Mouse (Mus musculus): ENCODE measurements around the gene Tmem117. TPM values are rescaled to one million over a fixed set of nuclear protein-coding genes. Genes with fewer than 3 reads are reported as not detected.

The Tmem117 gene
- polyA plus RNA-seq, 1 experiment, result 0.65 TPM

DNA sequence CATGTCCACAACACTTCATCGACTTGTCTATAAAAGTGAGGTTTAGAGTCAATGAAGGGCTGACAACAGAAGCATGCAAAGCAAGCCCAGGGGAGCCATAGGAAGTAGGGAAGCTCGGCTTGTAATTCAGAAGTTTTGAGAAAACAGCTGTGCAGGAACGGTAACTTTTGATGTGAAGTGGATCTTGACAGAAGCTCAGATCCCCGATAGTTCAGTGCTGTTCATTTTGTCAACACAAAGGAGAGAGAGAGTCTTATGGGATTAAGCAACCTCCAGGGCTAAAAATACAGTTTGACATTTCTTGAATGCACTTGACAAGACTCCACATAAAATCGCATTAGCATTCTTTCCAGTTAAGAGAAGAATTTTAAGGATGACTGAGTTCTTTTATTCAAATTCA, 265.1 kb downstream of the Tmem117 start:
- Histone ChIP-seq H3K36me3 (ENCODE audit: control insufficient read depth, insufficient read depth, low read length) (no peaks in the 10 kb centered on the region), H3K4me3 (ENCODE audit: control insufficient read depth, low read depth, low read length) (no peak overlapping the region)
- TF ChIP-seq POLR2A (IDR thresholded peaks at IDR 0.05; ENCODE audit: control insufficient read depth, low read depth, low read length) (no peak), CTCF (IDR thresholded peaks at IDR 0.05; ENCODE audit: control insufficient read depth, insufficient read depth, insufficient replicate concordance, low read depth, low read length) (no peak)

DNA sequence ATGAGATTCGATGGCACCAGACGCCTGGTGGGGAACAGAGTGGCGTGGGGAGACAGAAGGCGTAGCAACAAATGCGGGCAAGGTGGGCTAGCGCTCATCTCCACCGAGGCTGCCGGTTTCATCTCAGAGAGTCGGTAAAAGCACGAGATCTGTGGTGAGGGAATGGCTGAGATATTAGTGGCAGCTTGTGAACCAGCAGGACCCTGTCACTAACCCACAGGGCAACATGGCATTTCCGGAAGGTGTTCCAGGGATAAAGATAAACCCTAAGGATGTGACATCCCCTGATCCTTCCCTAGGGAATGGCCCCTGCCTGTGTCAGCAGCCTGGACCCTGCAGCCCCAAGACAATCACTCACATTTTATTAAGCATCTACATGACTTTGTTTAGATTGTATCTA, 266.6 kb downstream of the Tmem117 start:
- Histone ChIP-seq H3K4me1 (ENCODE audit: control insufficient read depth, insufficient read depth, low read length) (no peaks in the 10 kb centered on the region), H3K36me3 (ENCODE audit: control insufficient read depth, insufficient read depth, low read length) (no peaks in the 10 kb centered on the region), H3K4me3 (ENCODE audit: control insufficient read depth, low read depth, low read length) (no peak overlapping the region), H3K27me3 (ENCODE audit: control insufficient read depth, insufficient read depth, low read length) (no peaks in the 10 kb centered on the region), H3K27ac (ENCODE audit: control insufficient read depth, insufficient read depth, low read depth, low read length) (no peak overlapping the region)
- no peak for TF ChIP-seq POLR2A (IDR thresholded peaks at IDR 0.05; ENCODE audit: control insufficient read depth, low read depth, low read length)
- TF ChIP-seq CTCF (IDR thresholded peaks at IDR 0.05; ENCODE audit: control insufficient read depth, insufficient read depth, insufficient replicate concordance, low read depth, low read length), result no peak

More for the DNA sequence above, 265.1 kb downstream of the Tmem117 start:
- no peaks in the 10 kb centered on the region for H3K4me1 ChIP-seq (ENCODE audit: control insufficient read depth, insufficient read depth, low read length)
- no peak overlapping the region for H3K27ac ChIP-seq (ENCODE audit: control insufficient read depth, insufficient read depth, low read depth, low read length)
- no peaks in the 10 kb centered on the region for H3K27me3 ChIP-seq (ENCODE audit: control insufficient read depth, insufficient read depth, low read length)

DNA sequence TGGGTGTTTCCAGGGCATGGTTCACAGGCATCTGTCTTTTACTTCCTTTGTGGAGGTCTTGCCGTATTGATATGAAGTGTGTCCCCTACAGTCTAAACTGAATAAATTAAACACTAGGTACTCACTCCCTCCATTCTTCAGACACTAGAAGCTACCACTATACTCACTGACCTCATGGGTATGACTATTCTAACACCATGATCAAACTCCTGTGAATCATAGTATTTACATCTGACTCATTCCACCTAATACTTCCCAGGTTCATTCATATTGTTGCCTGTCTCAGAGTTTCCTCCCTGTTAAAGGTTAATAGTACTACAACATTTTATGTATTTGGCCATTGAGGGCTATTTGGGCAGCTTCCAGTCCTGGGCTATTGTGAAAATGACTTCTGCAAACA, 274.2 kb downstream of the Tmem117 start:
- no peak overlapping the region for H3K4me3 ChIP-seq (ENCODE audit: control insufficient read depth, low read depth, low read length)
- TF ChIP-seq CTCF (IDR thresholded peaks at IDR 0.05; ENCODE audit: control insufficient read depth, insufficient read depth, insufficient replicate concordance, low read depth, low read length) (no peak), POLR2A (IDR thresholded peaks at IDR 0.05; ENCODE audit: control insufficient read depth, low read depth, low read length) (no peak)
- H3K4me1 ChIP-seq (ENCODE audit: control insufficient read depth, insufficient read depth, low read length), result no peaks in the 10 kb centered on the region
- H3K27ac ChIP-seq (ENCODE audit: control insufficient read depth, insufficient read depth, low read depth, low read length), result no peak overlapping the region
- H3K36me3 ChIP-seq (ENCODE audit: control insufficient read depth, insufficient read depth, low read length), result no peaks in the 10 kb centered on the region
- H3K27me3 ChIP-seq (ENCODE audit: control insufficient read depth, insufficient read depth, low read length), result no peaks in the 10 kb centered on the region

DNA sequence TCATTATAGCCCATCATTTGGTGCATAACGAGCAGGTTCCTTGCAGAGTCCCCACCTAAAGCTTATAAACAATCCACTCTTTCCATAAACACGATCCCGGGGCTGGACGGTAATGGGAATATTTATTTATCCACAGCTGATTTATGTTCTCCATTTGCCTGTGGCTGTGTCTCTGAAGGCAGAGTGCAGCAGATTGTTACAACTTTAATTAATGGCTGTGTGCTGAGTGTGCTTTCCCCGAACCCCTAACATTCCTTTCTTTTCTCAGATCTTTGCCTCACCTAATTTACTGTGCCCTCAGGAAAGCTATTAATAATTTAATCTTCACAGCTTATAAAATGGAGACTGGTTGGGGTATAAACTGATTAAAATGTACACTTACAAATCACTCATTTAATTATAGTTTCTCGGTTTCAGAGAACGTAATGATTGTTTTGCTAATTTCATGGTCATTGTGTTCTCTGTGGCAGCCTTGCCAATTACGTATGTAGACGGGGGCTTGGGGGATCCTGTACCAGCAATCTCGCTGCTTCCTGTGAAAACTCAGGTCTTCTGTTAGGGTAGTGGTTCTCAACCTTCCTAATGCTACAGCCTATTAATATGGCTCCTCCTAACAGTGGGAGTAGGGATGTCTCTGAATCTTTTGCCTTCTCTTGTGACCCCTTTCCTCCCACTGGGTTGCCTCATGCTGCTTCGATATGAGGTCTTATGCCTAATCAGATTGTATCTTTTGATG, 275.8 kb downstream of the Tmem117 start:
- no peak overlapping the region for H3K27ac ChIP-seq (ENCODE audit: control insufficient read depth, insufficient read depth, low read depth, low read length)
- H3K4me3 ChIP-seq (ENCODE audit: control insufficient read depth, low read depth, low read length), result no peak overlapping the region
- no peaks in the 10 kb centered on the region for H3K4me1 ChIP-seq (ENCODE audit: control insufficient read depth, insufficient read depth, low read length)
- no peaks in the 10 kb centered on the region for H3K27me3 ChIP-seq (ENCODE audit: control insufficient read depth, insufficient read depth, low read length)
- no peak for TF ChIP-seq POLR2A (IDR thresholded peaks at IDR 0.05; ENCODE audit: control insufficient read depth, low read depth, low read length)
- no peak for TF ChIP-seq CTCF (IDR thresholded peaks at IDR 0.05; ENCODE audit: control insufficient read depth, insufficient read depth, insufficient replicate concordance, low read depth, low read length)
- H3K36me3 ChIP-seq (ENCODE audit: control insufficient read depth, insufficient read depth, low read length), result no peaks in the 10 kb centered on the region

DNA sequence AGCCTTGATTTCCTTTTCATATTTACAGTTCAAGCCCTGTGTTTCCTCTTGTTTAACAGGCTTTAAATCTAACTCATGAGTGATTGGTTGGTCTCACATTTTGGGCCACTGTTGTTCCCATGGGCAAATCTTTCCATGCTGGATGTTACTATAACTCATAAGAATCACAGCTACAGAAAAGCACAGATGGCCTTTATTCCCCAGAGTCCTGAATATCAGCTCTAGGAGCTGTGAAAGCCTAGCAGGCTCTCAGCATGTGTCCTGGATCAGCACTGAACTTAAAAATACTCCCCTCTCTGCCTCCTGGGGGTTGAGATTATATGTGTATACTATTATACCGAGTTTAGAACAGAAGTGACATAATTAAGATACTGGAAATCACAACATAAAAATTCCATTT, 292.6 kb downstream of the Tmem117 start:
- H3K4me3 ChIP-seq (ENCODE audit: control insufficient read depth, low read depth, low read length), result no peak overlapping the region
- H3K27ac ChIP-seq (ENCODE audit: control insufficient read depth, insufficient read depth, low read depth, low read length), result no peak overlapping the region
- no peaks in the 10 kb centered on the region for H3K27me3 ChIP-seq (ENCODE audit: control insufficient read depth, insufficient read depth, low read length)
- H3K4me1 ChIP-seq (ENCODE audit: control insufficient read depth, insufficient read depth, low read length), result no peaks in the 10 kb centered on the region
- TF ChIP-seq CTCF (IDR thresholded peaks at IDR 0.05; ENCODE audit: control insufficient read depth, insufficient read depth, insufficient replicate concordance, low read depth, low read length) (no peak), POLR2A (IDR thresholded peaks at IDR 0.05; ENCODE audit: control insufficient read depth, low read depth, low read length) (no peak)
- no peaks in the 10 kb centered on the region for H3K36me3 ChIP-seq (ENCODE audit: control insufficient read depth, insufficient read depth, low read length)

DNA sequence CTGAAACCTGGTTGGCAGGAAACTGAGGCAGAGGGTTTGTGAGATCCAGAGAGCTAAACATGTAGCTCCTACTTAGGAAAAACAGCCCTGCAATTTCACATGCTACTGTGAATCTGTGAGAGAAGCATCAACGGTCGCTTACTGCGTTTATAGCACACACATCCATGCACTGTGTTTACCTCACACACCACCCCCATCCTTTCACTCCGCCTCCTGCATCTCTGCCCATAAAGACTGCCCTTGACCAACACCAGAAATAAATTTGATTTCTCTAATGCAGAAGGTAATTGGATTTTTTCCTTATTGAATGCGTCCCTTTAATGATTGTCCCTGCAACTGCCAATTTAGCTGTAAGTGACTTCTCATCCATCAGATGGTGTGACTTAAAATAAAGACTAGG, 299.0 kb downstream of the Tmem117 start:
- TF ChIP-seq CTCF (IDR thresholded peaks at IDR 0.05; ENCODE audit: control insufficient read depth, insufficient read depth, insufficient replicate concordance, low read depth, low read length) (no peak), POLR2A (IDR thresholded peaks at IDR 0.05; ENCODE audit: control insufficient read depth, low read depth, low read length) (no peak)
- Histone ChIP-seq H3K36me3 (ENCODE audit: control insufficient read depth, insufficient read depth, low read length) (no peaks in the 10 kb centered on the region), H3K4me3 (ENCODE audit: control insufficient read depth, low read depth, low read length) (no peak overlapping the region), H3K4me1 (ENCODE audit: control insufficient read depth, insufficient read depth, low read length) (no peaks in the 10 kb centered on the region), H3K27me3 (ENCODE audit: control insufficient read depth, insufficient read depth, low read length) (no peaks in the 10 kb centered on the region), H3K27ac (ENCODE audit: control insufficient read depth, insufficient read depth, low read depth, low read length) (no peak overlapping the region)

DNA sequence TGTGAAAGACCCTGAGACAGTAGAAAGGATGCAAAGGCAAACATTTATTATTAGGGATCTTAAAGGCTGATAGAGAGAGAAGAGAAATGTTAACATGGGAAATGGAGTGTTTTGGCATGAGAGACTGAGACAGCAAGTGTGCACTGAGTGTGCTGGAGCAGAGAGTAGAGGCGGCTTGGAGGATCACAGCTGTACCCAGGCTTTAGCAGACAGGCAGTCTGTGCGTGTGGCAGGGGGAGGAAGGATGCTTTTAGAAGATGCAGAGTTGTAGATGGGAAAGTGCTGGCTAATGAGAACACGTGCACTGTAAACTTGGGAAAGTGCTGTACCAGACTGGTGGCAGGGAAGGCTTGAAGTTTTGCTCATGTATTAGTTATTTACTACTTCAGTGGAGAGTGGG, 301.7 kb downstream of the Tmem117 start:
- H3K4me3 ChIP-seq (ENCODE audit: control insufficient read depth, low read depth, low read length), result no peak overlapping the region
- H3K36me3 ChIP-seq (ENCODE audit: control insufficient read depth, insufficient read depth, low read length), result no peaks in the 10 kb centered on the region
- TF ChIP-seq POLR2A (IDR thresholded peaks at IDR 0.05; ENCODE audit: control insufficient read depth, low read depth, low read length) (no peak), CTCF (IDR thresholded peaks at IDR 0.05; ENCODE audit: control insufficient read depth, insufficient read depth, insufficient replicate concordance, low read depth, low read length) (no peak)

More for the DNA sequence above, 301.7 kb downstream of the Tmem117 start:
- H3K4me1 ChIP-seq (ENCODE audit: control insufficient read depth, insufficient read depth, low read length), result no peaks in the 10 kb centered on the region
- no peak overlapping the region for H3K27ac ChIP-seq (ENCODE audit: control insufficient read depth, insufficient read depth, low read depth, low read length)
- no peaks in the 10 kb centered on the region for H3K27me3 ChIP-seq (ENCODE audit: control insufficient read depth, insufficient read depth, low read length)

Data from testis, adult 2 months (tissue).